Mouse (Mus musculus): ENCODE measurements around the gene Dnajc16. TPM values are rescaled to one million over a fixed set of nuclear protein-coding genes. Genes with fewer than 3 reads are reported as not detected.
A peak's percentile ranks its signal among the peaks of the same experiment; 100 is the strongest.
"Not testable (repeated sequence)": the region's sequence is repeated elsewhere in the genome, so short reads cannot be mapped to it uniquely, and the experiment has no call there.

Gene Dnajc16
- total RNA-seq, 2 experiments from 2014 or later: 0.38 to 7.8 TPM

- ATAC-seq (replicated peaks; ENCODE audit: low FRiP score, poor library complexity, severe bottlenecking): no peak
Observed at GRCm38 (mm10) chr4:141797545-141797944, 6.8 kb upstream of the Dnajc16 start.

- ATAC-seq (replicated peaks; ENCODE audit: low FRiP score, poor library complexity, severe bottlenecking): no peak
Observed at GRCm38 (mm10) chr4:141796954-141797353, 6.2 kb upstream of the Dnajc16 start.

GRCm38 (mm10) chr4:141796356-141796755 is 5.6 kb upstream of the Dnajc16 start:
- ATAC-seq (replicated peaks; ENCODE audit: low FRiP score, poor library complexity, severe bottlenecking): no peak

GRCm38 (mm10) chr4:141794152-141794535 is 3.4 kb upstream of the Dnajc16 start:
- ATAC-seq (replicated peaks; ENCODE audit: low FRiP score, poor library complexity, severe bottlenecking): no peak

GRCm38 (mm10) chr4:141793282-141794151 is 2.8 kb upstream of the Dnajc16 start, which contains the start of gene Casp9:
Casp9 (plus strand) TSS chr4:141793612.
- peak; percentile 81 for ATAC-seq (replicated peaks; ENCODE audit: low FRiP score, poor library complexity, severe bottlenecking)

- peak; percentile 23 for ATAC-seq (replicated peaks; ENCODE audit: low FRiP score, poor library complexity, severe bottlenecking)
Observed at GRCm38 (mm10) chr4:141792554-141793281, 2.0 kb upstream of the Dnajc16 start.

- ATAC-seq (replicated peaks; ENCODE audit: low FRiP score, poor library complexity, severe bottlenecking): no peak
Observed at GRCm38 (mm10) chr4:141791951-141792350, 1.2 kb upstream of the Dnajc16 start.

GRCm38 (mm10) chr4:141791486-141791885 is 755 bp upstream of the Dnajc16 start:
- ATAC-seq (replicated peaks; ENCODE audit: low FRiP score, poor library complexity, severe bottlenecking): no peak

- ATAC-seq (replicated peaks; ENCODE audit: low FRiP score, poor library complexity, severe bottlenecking): no peak
Observed at GRCm38 (mm10) chr4:141789564-141790218, 1.0 kb downstream of the Dnajc16 start.

- ATAC-seq (replicated peaks; ENCODE audit: low FRiP score, poor library complexity, severe bottlenecking): no peak
Observed at GRCm38 (mm10) chr4:141787462-141787861, 3.3 kb downstream of the Dnajc16 start.

GRCm38 (mm10) chr4:141787046-141787445 is 3.7 kb downstream of the Dnajc16 start:
- ATAC-seq (replicated peaks; ENCODE audit: low FRiP score, poor library complexity, severe bottlenecking): no peak

- no peak for ATAC-seq (replicated peaks; ENCODE audit: low FRiP score, poor library complexity, severe bottlenecking)
Observed at GRCm38 (mm10) chr4:141786141-141786540, 4.6 kb downstream of the Dnajc16 start.

GRCm38 (mm10) chr4:141784835-141785234 is 5.9 kb downstream of the Dnajc16 start:
- no peak for ATAC-seq (replicated peaks; ENCODE audit: low FRiP score, poor library complexity, severe bottlenecking)

GRCm38 (mm10) chr4:141781201-141781985 is 9.3 kb downstream of the Dnajc16 start:
- no peak for ATAC-seq (replicated peaks; ENCODE audit: low FRiP score, poor library complexity, severe bottlenecking)

- ATAC-seq (replicated peaks; ENCODE audit: low FRiP score, poor library complexity, severe bottlenecking): no peak
Observed at GRCm38 (mm10) chr4:141779828-141780227, 10.9 kb downstream of the Dnajc16 start.

GRCm38 (mm10) chr4:141773019-141773418 is 17.7 kb downstream of the Dnajc16 start:
- not testable (repeated sequence) for ATAC-seq (replicated peaks; ENCODE audit: low FRiP score, poor library complexity, severe bottlenecking)

GRCm38 (mm10) chr4:141771823-141772222 is 18.9 kb downstream of the Dnajc16 start:
- ATAC-seq (replicated peaks; ENCODE audit: low FRiP score, poor library complexity, severe bottlenecking): no peak

GRCm38 (mm10) chr4:141769501-141770160 is 21.1 kb downstream of the Dnajc16 start:
- no peak for ATAC-seq (replicated peaks; ENCODE audit: low FRiP score, poor library complexity, severe bottlenecking)

All from erythroblast, adult 5-6 weeks (primary cell).